Mouse (Mus musculus) A20 (cell line): Measurements from ENCODE around the gene Gsto2.

ENCODE experiments used
- DNase-seq: peaks from one replicate; pipeline ENCODE4 v3.0.0-alpha.2; 2011; ENCODE audit warnings: low read depth, low spot score

Gsto2 gene

DNA sequence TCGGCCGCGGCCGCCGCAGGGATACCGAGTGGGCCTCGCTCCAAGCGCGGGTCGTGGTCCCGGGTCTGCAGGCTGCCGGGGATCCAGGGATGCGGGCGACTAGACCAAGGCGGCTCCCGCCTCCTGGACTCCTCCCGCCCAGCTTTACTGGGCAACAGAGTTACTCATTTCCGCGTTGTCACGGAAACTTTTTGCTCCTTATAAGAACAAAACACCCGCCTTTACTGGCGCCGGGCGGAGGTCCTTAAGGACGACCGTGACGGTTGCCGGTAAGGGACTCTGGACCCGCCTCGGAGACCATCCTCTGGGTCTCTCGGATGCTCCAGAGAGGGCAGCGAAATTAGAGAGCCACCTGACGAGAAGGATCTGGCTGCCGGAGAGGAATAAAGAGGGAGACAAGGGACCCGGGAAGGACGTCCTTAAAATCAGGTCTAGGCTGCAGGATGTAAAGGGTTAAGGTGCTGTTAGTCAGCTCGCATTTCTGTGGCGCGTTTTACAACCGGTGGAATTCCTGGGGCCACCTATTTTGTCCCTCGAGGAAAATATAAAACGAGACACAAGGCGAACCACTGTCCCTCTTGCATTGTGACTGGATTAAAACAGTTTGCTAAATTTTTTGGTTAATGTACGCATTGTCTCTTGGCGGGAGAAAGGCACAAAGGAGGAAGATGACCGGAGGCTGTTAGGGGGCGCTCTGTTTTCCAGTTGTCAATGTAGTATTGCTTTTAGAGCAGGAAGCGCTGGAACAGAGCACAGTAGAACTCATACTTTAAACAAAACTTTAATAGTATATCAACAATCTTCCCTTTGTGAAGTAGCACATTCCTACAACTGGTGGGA is 54.0 kb downstream of the Gsto2 start, which contains the start of the genes Cfap43 and Itprip:
Gene Cfap43 (minus strand): TSS at position 162 of the 840 bp plus-strand sequence.
Gene Itprip (minus strand): TSS at position 174 of the 840 bp plus-strand sequence.
- peak; percentile 94 for DNase-seq

DNA sequence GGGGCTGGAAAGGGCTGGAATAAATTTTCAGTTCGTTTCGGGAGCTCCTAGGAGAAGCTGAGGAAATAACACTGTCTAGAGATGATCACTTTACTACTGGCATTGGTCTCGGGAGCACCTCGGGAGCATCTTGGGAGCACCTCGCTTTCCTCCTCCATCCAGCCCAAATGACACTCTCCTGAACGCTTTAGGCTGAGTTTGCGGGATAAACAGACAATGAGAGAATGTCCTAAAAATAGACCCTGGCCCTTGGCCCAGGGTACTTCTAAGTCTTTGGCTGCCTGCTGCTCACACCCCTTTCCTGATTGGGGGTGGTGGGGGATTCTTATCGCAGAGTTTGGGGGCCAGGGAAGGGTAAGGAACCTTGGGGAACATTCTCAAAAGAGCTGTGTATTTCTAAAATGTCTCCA is 54.6 kb downstream of the Gsto2 start:
- DNase-seq = no peak

DNA sequence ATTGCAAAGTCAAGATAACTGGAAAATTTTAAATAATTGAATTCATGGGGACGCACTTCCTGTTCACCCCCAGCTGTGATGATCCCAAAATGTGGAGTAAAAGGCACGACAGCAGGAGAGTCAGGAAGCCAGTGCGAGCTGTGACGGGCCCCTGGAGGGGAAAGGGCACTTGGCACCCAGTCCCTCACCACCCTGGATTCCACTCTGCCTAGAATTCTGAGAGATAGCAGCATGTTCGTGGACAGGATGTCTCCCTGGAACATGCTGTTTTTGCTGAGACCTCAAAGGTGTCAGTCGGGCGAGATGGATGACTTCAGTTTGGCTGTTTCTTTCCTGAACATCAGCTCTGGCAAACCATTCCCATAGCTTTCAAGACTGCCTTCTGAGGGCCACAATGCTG is 60.5 kb downstream of the Gsto2 start:
- no peak for DNase-seq

DNA sequence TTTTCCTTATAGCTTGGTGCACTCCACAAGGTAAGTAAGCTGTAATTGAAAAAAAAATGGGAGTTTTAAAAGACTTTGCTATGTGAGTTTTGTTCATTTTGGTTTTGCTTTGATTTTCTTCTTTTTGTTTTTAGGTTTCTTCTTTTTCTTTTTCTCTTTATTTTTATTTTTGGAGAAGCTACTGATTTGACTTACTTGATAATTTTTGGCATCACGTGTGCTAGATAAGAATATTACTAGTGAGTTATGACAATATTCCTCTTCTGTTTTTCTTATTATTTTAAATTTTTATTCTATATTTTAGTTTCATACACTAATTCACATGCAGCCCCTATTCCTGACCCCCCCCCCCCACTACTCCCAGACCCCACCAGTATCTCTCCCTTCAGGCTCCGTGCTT is 61.7 kb downstream of the Gsto2 start:
- DNase-seq = no peak

DNA sequence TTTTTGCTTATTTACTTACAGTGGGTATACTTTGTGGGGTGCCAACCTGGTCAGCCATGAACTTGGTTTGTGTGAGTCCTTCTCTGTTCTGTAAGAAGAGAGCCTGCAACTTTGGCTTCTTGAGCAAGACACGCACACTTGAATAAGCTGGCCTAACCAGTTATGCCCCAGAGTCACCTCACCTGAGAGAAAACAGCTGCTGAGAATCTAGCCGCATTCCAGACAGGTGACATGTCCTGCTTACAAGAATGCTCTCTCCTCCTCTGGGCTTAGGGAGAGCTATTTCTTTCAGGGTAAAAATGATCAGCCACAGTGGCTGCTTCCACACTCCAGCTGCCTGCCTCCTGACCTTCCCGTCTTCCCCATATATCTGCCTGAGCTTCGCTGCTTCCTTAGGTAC is 63.7 kb downstream of the Gsto2 start:
- DNase-seq = no peak

DNA sequence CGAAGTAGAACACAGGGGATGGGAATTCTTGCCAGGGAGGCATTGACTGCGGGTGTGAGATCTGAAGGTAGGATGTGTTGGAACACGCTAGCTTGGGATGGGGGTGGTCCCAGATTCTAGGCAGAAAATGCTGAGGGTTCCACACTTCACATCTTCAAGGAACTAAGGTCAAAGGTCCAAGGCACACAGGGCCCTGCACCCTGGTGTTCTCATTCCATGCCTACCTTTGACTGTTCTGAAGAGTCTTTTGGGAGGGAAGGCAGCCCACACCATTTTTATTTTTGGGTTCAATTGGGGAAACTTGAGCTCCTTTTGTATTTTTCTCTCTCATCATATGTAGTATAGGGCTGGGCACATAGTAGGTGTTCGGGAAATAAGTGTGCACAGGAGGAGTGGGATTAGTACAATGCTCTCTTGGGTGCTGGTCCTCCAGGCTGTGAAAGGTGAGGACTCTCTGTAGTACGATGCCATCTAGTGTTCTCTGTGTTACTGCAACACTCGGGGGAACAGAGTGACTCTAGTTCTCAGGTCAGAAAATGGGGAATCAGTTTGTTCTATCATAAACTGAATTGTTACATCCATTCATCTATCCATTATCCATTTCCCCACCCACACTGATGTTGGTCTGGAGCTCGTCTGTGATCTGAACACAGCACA is 66.8 kb downstream of the Gsto2 start:
- DNase-seq = peak; percentile 76

DNA sequence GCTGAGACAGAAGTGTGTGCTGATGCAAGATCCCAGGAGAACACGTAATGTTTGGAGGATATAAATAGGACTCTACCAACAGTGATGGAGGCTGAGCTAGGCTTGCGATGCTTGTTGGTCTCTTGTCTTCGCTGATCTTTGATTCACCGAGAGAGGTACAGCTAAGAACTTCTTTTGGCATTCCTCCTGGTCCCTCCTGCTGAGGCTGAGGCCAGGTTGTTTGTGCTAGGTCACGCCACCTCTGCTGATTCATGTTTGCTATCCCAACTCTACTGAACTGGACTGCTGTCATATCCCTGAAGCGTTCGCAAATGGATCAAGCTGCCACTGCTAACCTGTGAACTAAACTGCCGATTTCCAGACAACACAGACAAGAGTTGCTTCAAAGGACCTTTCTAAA is 68.8 kb downstream of the Gsto2 start:
- no peak for DNase-seq

DNA sequence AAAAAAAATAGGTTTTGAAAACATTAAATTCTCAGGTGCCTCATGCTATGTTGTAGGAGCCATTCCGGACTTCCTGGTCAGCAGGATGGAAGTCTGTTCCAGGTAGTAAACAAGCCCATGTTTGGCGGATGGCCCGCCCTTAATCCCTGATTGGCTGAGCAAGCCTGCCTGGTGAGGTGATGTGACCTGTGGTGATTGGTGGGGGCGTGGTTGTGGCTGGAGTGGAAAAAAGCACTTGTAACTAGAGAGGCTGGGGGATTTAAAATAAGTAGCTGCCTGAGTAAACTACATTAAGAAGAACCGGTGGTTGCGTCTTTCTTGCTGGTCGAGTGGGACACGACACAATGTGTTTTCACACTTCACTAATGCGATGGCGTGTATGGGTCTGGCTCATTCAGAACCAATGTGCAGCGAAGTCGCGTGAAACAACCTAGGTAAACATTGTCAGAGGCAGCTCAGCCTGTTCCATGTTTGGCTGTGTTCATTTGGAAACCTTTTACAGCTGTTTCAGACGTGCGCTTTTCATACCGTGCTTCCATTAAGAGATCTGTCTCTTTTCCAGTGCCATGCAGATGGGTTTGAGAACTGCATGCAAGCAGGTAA is 69.4 kb downstream of the Gsto2 start:
- peak; percentile 81 for DNase-seq

DNA sequence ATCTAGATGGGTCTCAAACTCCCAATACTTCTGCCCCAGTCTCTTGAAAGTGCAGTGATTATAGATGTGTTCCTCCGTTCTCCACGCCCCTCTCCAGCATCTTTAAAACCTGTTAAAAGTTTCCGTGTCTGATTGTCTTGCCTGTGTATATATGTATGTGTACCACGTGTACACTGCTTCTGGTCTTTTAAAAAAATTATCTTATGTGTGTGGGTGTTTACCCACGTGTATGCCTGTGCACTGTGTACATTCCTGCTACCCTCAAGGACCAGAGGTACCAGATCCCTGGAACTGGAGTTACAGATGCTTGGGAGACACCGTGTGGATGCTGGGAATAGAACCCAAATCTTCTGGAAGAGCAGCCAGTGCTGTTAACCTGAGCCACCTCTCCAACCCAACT is 70.2 kb downstream of the Gsto2 start:
- DNase-seq = peak; percentile 66
